Mouse (Mus musculus) C2C12 (cell line): ENCODE data around the gene Ccl25. TPM values are rescaled to one million over a fixed set of nuclear protein-coding genes. Genes with fewer than 3 reads are reported as not detected.
A peak's percentile ranks its signal among the peaks of the same experiment; 100 is the strongest.

Experiments
- H3K27me3 ChIP-seq: one replicate; pipeline ENCODE4 v1.6.1; 2011; ENCODE audit not compliant: control insufficient read depth, insufficient read depth, insufficient read length
- H3K36me3 ChIP-seq: one replicate; pipeline ENCODE4 v1.6.1; 2011; ENCODE audit not compliant: control insufficient read depth, insufficient read depth
- H3K4me3 ChIP-seq: one replicate; pipeline ENCODE4 v1.5.1; 2011; ENCODE audit warnings: mild to moderate bottlenecking, control low read depth; ENCODE audit not compliant: poor library complexity, insufficient read depth, severe bottlenecking
- H3K79me2 ChIP-seq: one replicate; pipeline ENCODE4 v1.6.1; 2011; ENCODE audit not compliant: control insufficient read depth, insufficient read depth
- H3K79me3 ChIP-seq: one replicate; pipeline ENCODE4 v1.6.1; 2011; ENCODE audit warnings: low read depth, control low read depth
- H3ac ChIP-seq: one replicate; pipeline ENCODE3; 2011; ENCODE audit warnings: low read depth; ENCODE audit not compliant: control insufficient read depth, insufficient read length
- CEBPB ChIP-seq: IDR thresholded peaks from one replicate; pipeline ENCODE4 v1.6.1; 2011; ENCODE audit warnings: low read depth, mild to moderate bottlenecking, control low read depth, moderate library complexity
- CTCF ChIP-seq: IDR thresholded peaks from one replicate; pipeline ENCODE4 v1.5.1; 2011; ENCODE audit not compliant: control insufficient read depth, insufficient read depth, insufficient read length
- FOSL1 ChIP-seq: IDR thresholded peaks from one replicate; pipeline ENCODE4 v1.8.0; 2011; ENCODE audit warnings: mild to moderate bottlenecking, low read length; ENCODE audit not compliant: poor library complexity, insufficient read depth, severe bottlenecking
- MAX ChIP-seq: IDR thresholded peaks from one replicate; pipeline ENCODE4 v1.6.1; 2011; ENCODE audit warnings: mild to moderate bottlenecking, control low read depth
- MYOD1 ChIP-seq: IDR thresholded peaks from one replicate; pipeline ENCODE4 v1.6.1; 2011; ENCODE audit warnings: low read depth; ENCODE audit not compliant: control insufficient read depth, insufficient read length
- MYOG ChIP-seq: IDR thresholded peaks from one replicate; pipeline ENCODE4 v1.6.1; 2011; ENCODE audit not compliant: control insufficient read depth, insufficient read length; ENCODE audit errors: extremely low read depth
- USF1 ChIP-seq: IDR thresholded peaks from one replicate; pipeline ENCODE4 v1.6.1; 2011; ENCODE audit warnings: low read depth, mild to moderate bottlenecking, control low read depth, moderate library complexity
- polyA plus RNA-seq: library from polyadenylated mRNA; unstranded; fragments of >200 nt; fragmentation: generic; extraction: Trizol; gene quantifications from one replicate; pipeline ENCODE4 v1.2.1, GENCODE M21; 2012; ENCODE audit warnings: missing spikeins

Ccl25 gene
- polyA plus RNA-seq, 1 experiment: 6.0 TPM

DNA sequence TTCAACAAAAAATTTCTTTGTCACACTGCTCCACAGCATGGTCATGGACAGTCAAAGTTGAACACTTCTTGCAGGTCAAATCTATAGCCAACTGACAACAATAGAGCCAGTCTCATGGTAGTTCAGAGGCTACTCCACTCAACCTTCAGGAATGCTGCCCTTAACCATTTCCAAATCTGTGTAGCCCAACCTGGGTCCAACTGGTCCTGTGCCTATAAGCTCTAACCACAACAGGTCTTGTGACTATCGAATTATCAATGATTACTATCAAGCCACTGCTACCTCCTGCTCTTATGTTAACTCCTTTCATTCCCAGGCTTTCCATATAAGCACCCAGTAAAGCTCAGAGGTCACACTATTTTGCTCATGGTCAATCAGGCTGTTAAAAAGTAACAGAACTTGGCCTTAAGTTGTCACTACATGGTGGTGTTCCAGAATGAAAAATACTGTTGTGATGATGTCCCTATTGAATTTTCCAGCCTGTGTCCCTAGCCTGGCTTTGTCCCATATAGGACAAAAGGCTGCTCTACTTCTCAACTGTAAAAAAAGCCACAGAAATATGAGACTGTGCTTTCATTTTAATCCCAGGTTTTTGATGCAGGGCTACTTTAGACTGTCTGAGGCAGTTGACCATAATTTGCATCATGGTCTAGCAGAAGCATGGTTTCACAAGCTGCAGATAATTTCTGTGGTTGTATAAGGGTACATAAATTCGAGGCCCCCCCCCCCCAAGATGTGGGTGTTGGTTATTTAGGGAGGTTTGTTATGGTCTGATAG is 6.0 kb upstream of the Ccl25 start:
- Histone ChIP-seq H3K27me3 (no peaks in the 10 kb centered on the region), H3ac (no peak overlapping the region), H3K36me3 (peaks cover 41% of the 10 kb centered on the region), H3K4me3 (no peak overlapping the region), H3K79me3 (peaks cover 100% of the 10 kb centered on the region), H3K79me2 (peaks cover 100% of the 10 kb centered on the region)
- TF ChIP-seq CEBPB (no peak), MYOG (no peak), MYOD1 (no peak), USF1 (no peak), FOSL1 (no peak), CTCF (no peak), MAX (no peak)

DNA sequence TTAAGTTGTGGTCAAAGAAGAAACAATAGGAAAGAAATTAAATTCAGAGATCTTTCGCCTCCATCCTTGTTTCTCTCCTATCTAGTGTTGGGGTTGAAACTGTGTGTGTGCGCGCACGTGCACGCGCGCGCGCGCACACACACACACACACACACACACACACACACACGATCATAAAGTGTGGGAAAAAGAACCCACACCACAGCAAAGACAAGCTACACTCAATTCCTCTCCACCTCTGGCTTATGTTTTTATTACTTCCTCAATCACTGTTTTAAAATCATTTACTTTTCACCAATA is 5.5 kb upstream of the Ccl25 start:
- Histone ChIP-seq H3K36me3 (peaks cover 41% of the 10 kb centered on the region), H3ac (no peak overlapping the region), H3K4me3 (no peak overlapping the region), H3K79me3 (peaks cover 100% of the 10 kb centered on the region), H3K79me2 (peaks cover 100% of the 10 kb centered on the region), H3K27me3 (no peaks in the 10 kb centered on the region)
- TF ChIP-seq USF1 (no peak), MYOG (no peak), FOSL1 (no peak), CTCF (no peak), MAX (no peak), CEBPB (no peak), MYOD1 (no peak)

DNA sequence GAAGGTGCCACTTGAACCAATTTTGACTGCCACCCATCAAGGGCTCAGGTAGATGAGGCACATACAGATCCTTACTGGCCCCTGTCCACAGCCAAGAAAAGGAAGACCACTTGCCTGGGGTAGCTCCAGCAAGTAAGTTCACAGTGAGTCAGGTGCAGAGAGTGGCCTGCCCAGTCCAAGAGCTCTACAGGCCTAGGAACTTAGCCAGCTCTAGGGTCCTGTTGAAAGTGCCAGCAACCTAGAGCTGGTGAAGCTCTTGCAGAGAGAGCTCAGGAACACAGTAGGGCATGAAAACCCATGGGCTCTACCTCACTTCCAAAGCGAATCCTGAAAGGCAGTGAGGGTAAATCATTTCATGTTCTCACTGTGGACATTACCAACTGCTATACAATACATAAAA is 4.6 kb upstream of the Ccl25 start:
- H3K79me3 ChIP-seq: peaks cover 94% of the 10 kb centered on the region
- peaks cover 41% of the 10 kb centered on the region for H3K36me3 ChIP-seq
- H3K27me3 ChIP-seq: no peaks in the 10 kb centered on the region

DNA sequence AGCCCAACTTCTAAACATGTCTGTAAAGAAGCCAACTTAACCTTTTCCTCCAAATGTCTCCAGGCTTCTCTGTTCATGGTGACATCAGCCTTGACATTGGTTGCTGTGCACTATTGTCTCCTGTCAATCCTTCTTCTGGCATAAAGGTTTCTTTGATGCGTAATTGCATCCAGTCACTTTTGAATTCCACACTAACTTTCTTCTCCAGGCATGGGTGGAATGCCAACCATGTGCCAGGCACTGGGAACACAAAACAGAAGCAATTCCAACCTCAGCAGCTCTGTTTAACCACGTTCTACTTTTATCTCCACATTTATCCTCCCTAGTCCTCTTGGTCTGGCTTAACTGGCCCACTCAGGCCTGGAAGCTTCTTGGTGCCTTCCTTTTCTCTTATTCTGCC is 4.0 kb upstream of the Ccl25 start:
- H3K27me3 ChIP-seq: no peaks in the 10 kb centered on the region
- peaks cover 41% of the 10 kb centered on the region for H3K36me3 ChIP-seq
- no peak overlapping the region for H3K4me3 ChIP-seq
- no peak overlapping the region for H3ac ChIP-seq
- H3K79me2 ChIP-seq: peaks cover 97% of the 10 kb centered on the region
- TF ChIP-seq MAX (no peak), USF1 (no peak), CEBPB (no peak), FOSL1 (no peak), MYOD1 (no peak), CTCF (no peak), MYOG (no peak)
- peaks cover 94% of the 10 kb centered on the region for H3K79me3 ChIP-seq

More for the DNA sequence above, 4.6 kb upstream of the Ccl25 start:
- peaks cover 97% of the 10 kb centered on the region for H3K79me2 ChIP-seq
- TF ChIP-seq FOSL1 (no peak), MAX (no peak), MYOG (no peak), USF1 (no peak), CTCF (no peak), MYOD1 (no peak), CEBPB (no peak)
- no peak overlapping the region for H3K4me3 ChIP-seq
- H3ac ChIP-seq: no peak overlapping the region

DNA sequence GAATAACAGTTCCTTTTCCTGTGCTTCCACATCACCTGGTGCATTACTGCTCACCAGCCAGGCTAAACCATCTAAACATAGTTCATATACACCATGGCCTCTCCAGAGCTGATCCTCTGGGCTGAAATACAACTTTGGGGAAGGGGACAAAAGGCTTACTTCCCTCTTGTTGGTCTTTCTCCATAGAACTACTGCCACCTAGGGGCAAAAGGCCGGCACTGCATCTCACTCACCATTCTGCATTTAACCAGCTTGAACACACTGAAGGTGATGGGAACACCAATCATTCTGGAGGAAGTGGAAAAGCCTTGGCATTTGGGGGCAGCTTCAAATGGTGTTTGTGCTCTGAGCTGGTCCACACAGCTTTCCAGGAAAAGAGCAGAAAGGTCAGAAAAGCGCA is 2.5 kb upstream of the Ccl25 start:
- Histone ChIP-seq H3K79me2 (peaks cover 97% of the 10 kb centered on the region), H3K4me3 (no peak overlapping the region)
- TF ChIP-seq CEBPB (no peak), MYOD1 (no peak), MYOG (no peak), CTCF (peak; percentile 61), USF1 (no peak)

DNA sequence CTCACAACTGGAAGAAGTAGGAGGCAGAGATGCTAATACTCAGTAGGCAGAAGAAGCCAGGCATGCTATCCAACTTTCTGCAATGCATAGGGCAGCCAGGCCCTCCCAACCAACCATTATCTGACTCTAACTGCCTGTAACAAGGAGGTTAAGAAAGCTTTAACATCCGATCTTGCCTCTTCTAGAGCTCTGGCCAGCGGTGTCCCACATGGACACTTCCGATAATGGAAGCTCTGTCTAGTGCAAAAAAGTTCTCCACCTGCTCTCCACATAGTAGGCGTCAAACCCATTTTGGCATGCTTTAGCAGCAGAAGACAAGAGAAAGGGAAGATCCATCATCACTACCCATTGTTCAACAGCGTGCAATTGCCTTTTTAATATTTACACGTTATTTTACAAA is 1.1 kb upstream of the Ccl25 start:
- peaks cover 48% of the 10 kb centered on the region for H3K36me3 ChIP-seq
- TF ChIP-seq MYOD1 (no peak), USF1 (no peak), CTCF (no peak)

More for the DNA sequence above, 2.5 kb upstream of the Ccl25 start:
- Histone ChIP-seq H3K36me3 (peaks cover 34% of the 10 kb centered on the region), H3ac (no peak overlapping the region), H3K79me3 (peaks cover 94% of the 10 kb centered on the region), H3K27me3 (no peaks in the 10 kb centered on the region)

More for the DNA sequence above, 1.1 kb upstream of the Ccl25 start:
- Histone ChIP-seq H3K79me2 (peaks cover 95% of the 10 kb centered on the region), H3ac (peak overlapping the region; percentile 69), H3K79me3 (peaks cover 90% of the 10 kb centered on the region), H3K4me3 (peak overlapping the region; percentile 76), H3K27me3 (no peaks in the 10 kb centered on the region)
